Mouse (Mus musculus) B cell, adult 67 days (primary cell): Measurements from ENCODE around the gene Gm5725. TPM values are rescaled to one million over a fixed set of nuclear protein-coding genes. Genes with fewer than 3 reads are reported as not detected.

Source experiments
- total RNA-seq, 2 experiments: library from RNA; stranded (reverse); gene quantifications; 4 replicates each; pipeline ENCODE4 v1.2.4; 2023

The Gm5725 gene
- total RNA-seq = not detected

GRCm38 (mm10) chr7:21844167-21844566, at the start of gene Gm5725:
Gene Gm5725 (minus strand): TSS chr7:21844267.

GRCm38 (mm10) chr7:21832051-21832450, 12.0 kb downstream of the Gm5725 start, which contains the start of gene Vmn1r135:
Gene Vmn1r135 (plus strand): TSS chr7:21832351.

GRCm38 (mm10) chr7:21796628-21797027, 47.4 kb downstream of the Gm5725 start, which contains the start of gene Gm4177:
Gene Gm4177 (minus strand): TSS chr7:21796728.

Other genes with a start within 250 kb of the Gm5725 start
- gene Vmn1r132, start 230.2 kb downstream of the Gm5725 start, total RNA-seq = not detected
- gene Gm4175, start 82.8 kb downstream of the Gm5725 start, total RNA-seq = not detected
- gene Gm4177, start 47.5 kb downstream of the Gm5725 start, total RNA-seq = not detected
- gene Vmn1r135, start 11.9 kb downstream of the Gm5725 start, total RNA-seq = not detected
- not detected for gene Gm5891, start 77.0 kb upstream of the Gm5725 start, total RNA-seq
- gene Vmn1r137, start 150.3 kb upstream of the Gm5725 start, total RNA-seq = not detected
- not detected for gene Vmn1r138, start 184.6 kb upstream of the Gm5725 start, total RNA-seq
- gene Gm6176, start 212.0 kb upstream of the Gm5725 start, total RNA-seq = not detected
- gene Vmn1r139, start 224.8 kb upstream of the Gm5725 start, total RNA-seq = not detected